Mouse (Mus musculus) monocyte, adult 59 days (primary cell): ENCODE measurements around the gene Rtn4rl1. TPM values are rescaled to one million over a fixed set of nuclear protein-coding genes. Genes with fewer than 3 reads are reported as not detected.

Source experiments
- total RNA-seq, 2 experiments: library from RNA; stranded (reverse); gene quantifications; one replicate each; pipeline ENCODE4 v1.2.4; 2023

Gene Rtn4rl1
- total RNA-seq: 1 to 10 TPM; 1.1 to 2.4 TPM

DNA sequence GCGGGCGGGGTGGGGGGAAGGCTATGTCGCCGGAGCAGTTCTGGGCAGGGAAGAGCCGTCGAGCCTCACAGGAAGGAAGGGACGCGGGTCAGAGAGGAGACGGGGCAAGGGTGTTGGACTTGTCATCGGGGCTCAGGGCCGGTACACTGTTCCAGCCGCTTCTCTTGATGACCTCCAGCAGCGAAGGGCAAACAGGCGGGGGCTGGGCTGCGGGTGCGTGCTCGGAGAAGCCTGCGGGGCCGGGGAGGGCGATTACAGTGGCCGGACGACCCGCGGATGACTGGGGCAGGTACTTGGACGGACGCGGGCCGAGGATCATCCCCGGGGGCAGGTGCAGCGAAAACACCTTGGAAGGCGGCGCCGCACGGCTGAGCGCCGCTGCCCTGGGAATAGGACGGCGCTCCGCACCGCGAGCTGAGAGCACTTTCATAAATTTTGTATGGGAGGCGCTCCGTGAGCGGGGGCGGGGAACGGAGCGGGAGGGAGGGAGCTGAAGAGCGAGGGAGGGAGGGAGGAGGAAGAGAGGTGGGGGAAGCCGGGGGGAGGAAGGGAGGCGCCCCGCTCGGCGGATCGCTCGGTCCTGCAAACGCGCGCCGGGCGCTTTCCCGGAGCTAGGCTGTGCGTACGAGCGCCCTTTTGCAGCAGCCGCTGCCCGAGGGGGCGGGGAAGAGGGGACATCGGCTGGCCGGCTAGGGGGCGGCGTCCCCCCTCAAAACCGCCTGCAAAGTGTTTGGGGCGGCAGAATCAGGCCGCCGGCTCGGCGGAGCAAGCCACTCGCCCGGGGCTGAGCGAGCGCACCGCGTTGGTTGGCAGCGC lies at the start of gene Rtn4rl1:
Gene Rtn4rl1 (plus strand): TSS at position 528 of the 816 bp plus-strand sequence.

DNA sequence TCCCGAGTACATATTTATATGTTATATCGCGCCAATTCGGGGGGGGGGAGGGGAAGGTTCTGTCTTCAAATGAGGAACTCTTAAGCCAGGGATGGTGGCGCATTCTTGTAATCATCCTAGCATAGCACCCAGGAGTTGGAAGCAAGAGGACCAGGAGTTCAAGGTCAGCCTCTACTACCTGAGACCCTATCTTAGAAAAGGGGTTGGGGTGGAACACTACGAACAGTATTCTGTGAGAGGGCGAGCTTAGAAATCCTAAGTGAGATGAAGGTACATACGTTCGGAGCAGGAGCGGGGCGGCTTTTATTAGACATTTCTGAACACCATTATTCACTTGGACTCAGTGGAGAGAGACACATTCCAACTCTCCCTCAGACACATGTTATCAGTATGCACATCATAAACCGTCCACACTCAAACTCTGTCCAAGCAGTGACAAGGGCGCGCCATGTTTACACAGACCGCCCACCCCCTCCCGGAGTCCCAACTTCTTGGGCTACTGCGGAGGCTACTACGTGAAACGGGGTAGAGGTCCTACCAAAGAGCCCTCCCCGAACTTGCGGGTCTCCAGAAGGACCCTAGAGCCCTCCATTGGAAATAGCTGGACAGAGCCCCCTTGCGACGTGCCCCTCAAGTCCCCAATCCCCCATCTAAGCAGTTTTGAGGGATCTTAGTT lies 24.0 kb upstream of the Rtn4rl1 start, which contains the start of gene Hic1:
Gene Hic1 (minus strand): TSS at position 115 of the 676 bp plus-strand sequence.

DNA sequence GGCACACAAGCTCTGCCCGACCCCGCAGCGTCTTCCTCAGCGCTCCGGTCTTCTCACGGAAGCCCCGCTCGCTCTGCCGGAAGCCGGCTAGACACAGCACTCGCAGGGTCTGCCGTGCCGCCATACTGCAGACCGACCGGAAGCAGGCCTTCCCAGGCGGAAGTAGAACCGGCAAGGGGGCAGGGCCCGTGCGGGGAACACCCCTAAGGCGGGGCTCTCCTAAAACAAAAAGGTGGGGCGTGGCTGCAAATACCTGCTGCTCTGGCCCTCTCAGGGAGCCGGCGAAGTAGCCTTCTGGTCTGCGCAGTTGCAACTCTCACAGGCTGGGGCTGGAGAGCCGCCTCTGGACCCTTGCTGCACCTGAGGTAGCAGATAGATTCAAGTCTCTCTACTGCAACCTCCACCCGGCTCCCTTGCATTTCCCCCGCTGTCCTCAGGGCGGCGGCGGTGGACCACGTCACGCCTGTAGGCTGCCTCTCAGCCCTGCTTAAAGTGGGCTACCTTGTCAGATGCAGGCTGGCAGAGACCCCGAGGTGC lies 14.8 kb upstream of the Rtn4rl1 start, which contains the start of gene Ovca2:
Gene Ovca2 (minus strand): TSS at position 164 of the 537 bp plus-strand sequence.

GRCm38 (mm10) chr11:75190905-75191441 lies 2.6 kb upstream of the Rtn4rl1 start, which contains the start of gene Dph1:
Dph1 (minus strand) TSS chr11:75191241.

Other genes starting within 250 kb of the Rtn4rl1 start
- gene Hic1, start 24.3 kb upstream of the Rtn4rl1 start, total RNA-seq: 1 to 10 TPM; 1.7 to 6.4 TPM
- 10 to 100 TPM in 1 of 2 experiments, 1 to 10 TPM in 1; 6.7 to 12.2 TPM for gene Ovca2, start 14.9 kb upstream of the Rtn4rl1 start, total RNA-seq
- gene Dph1, start 2.5 kb upstream of the Rtn4rl1 start, total RNA-seq: 10 to 100 TPM in 1 of 2 experiments, 1 to 10 TPM in 1; 9.4 to 13.0 TPM
- gene Rpa1, start 154.5 kb downstream of the Rtn4rl1 start, total RNA-seq: 10 to 100 TPM; 27.9 to 31.4 TPM
- 1 to 10 TPM; 2.9 to 3.1 TPM for gene Smyd4, start 154.7 kb downstream of the Rtn4rl1 start, total RNA-seq
- 10 to 100 TPM in 1 of 2 experiments, 1 to 10 TPM in 1; 9.7 to 10.2 TPM for gene Serpinf1, start 228.9 kb downstream of the Rtn4rl1 start, total RNA-seq
- gene Serpinf2, start 245.8 kb downstream of the Rtn4rl1 start, total RNA-seq: under 1 TPM; 0.24 to 0.86 TPM